Mouse (Mus musculus): ENCODE results near the gene Ccdc137. TPM values are rescaled to one million over a fixed set of nuclear protein-coding genes. Genes with fewer than 3 reads are reported as not detected.
A peak's percentile ranks its signal among the peaks of the same experiment; 100 is the strongest.

Ccdc137 gene
- total and polyA plus RNA-seq, 3 experiments, result 32.4 to 44.7 (median 42.8) TPM

GRCm38 (mm10) chr11:120493351-120493750 lies 35.4 kb downstream of the Ccdc137 start:
- DNase-seq (ENCODE audit: low spot score), result no peak
- Histone ChIP-seq H3K27me3 (ENCODE audit: insufficient read depth, low read length) (no peaks in the 10 kb centered on the region), H3K4me3 (ENCODE audit: low read depth, low read length) (peak overlapping the region; percentile 88; the same call in 1 of the 2 replicates), H3K36me3 (replicated peaks) (peaks cover 84% of the 10 kb centered on the region), H3K4me1 (ENCODE audit: insufficient read depth, low read depth, low read length) (peaks cover 58% of the 10 kb centered on the region), H3K9me3 (replicated peaks) (no peaks in the 10 kb centered on the region)
- no peak for TF ChIP-seq TAL1 (conservative IDR thresholded peaks at IDR 0.05; ENCODE audit: low read depth, low read length)
- no peak for TF ChIP-seq CTCF (IDR thresholded peaks at IDR 0.05; ENCODE audit: low read depth, low read length)
- no peak for TF ChIP-seq POLR2AphosphoS5 (IDR thresholded peaks at IDR 0.05; ENCODE audit: insufficient replicate concordance, low read depth, low read length)
- no peak for TF ChIP-seq GATA2 (IDR thresholded peaks at IDR 0.05; ENCODE audit: borderline replicate concordance, low read depth, low read length)
- TF ChIP-seq GATA1 (IDR thresholded peaks at IDR 0.05; ENCODE audit: borderline replicate concordance, low read length), result no peak
- ATAC-seq (ENCODE audit: extremely low read depth, insufficient number of reproducible peaks, low FRiP score, poor library complexity, severe bottlenecking), result no peak

- no peak for DNase-seq (ENCODE audit: low spot score)
- H3K4me3 ChIP-seq (ENCODE audit: low read depth, low read length), result no peak overlapping the region
- TF ChIP-seq TAL1 (conservative IDR thresholded peaks at IDR 0.05; ENCODE audit: low read depth, low read length) (no peak), GATA2 (IDR thresholded peaks at IDR 0.05; ENCODE audit: borderline replicate concordance, low read depth, low read length) (no peak), CTCF (IDR thresholded peaks at IDR 0.05; ENCODE audit: low read depth, low read length) (no peak), POLR2AphosphoS5 (IDR thresholded peaks at IDR 0.05; ENCODE audit: insufficient replicate concordance, low read depth, low read length) (no peak), GATA1 (IDR thresholded peaks at IDR 0.05; ENCODE audit: borderline replicate concordance, low read length) (no peak)
- no peak for ATAC-seq (ENCODE audit: extremely low read depth, insufficient number of reproducible peaks, low FRiP score, poor library complexity, severe bottlenecking)
- H3K36me3 ChIP-seq (replicated peaks), result peaks cover 84% of the 10 kb centered on the region
- H3K27me3 ChIP-seq (ENCODE audit: insufficient read depth, low read length), result no peaks in the 10 kb centered on the region
- no peaks in the 10 kb centered on the region for H3K9me3 ChIP-seq (replicated peaks)
- H3K4me1 ChIP-seq (ENCODE audit: insufficient read depth, low read depth, low read length), result peaks cover 53% of the 10 kb centered on the region
Measured at GRCm38 (mm10) chr11:120493911-120494310, 36.0 kb downstream of the Ccdc137 start.

GRCm38 (mm10) chr11:120497436-120497835 lies 39.5 kb downstream of the Ccdc137 start:
- ATAC-seq (ENCODE audit: extremely low read depth, insufficient number of reproducible peaks, low FRiP score, poor library complexity, severe bottlenecking) (no peak), DNase-seq (ENCODE audit: low spot score) (no peak)
- TF ChIP-seq CTCF (IDR thresholded peaks at IDR 0.05; ENCODE audit: low read depth, low read length) (no peak), TAL1 (conservative IDR thresholded peaks at IDR 0.05; ENCODE audit: low read depth, low read length) (no peak), GATA1 (IDR thresholded peaks at IDR 0.05; ENCODE audit: borderline replicate concordance, low read length) (no peak), POLR2AphosphoS5 (IDR thresholded peaks at IDR 0.05; ENCODE audit: insufficient replicate concordance, low read depth, low read length) (no peak), GATA2 (IDR thresholded peaks at IDR 0.05; ENCODE audit: borderline replicate concordance, low read depth, low read length) (no peak)
- Histone ChIP-seq H3K4me1 (ENCODE audit: insufficient read depth, low read depth, low read length) (peaks cover 33% of the 10 kb centered on the region), H3K36me3 (replicated peaks) (peaks cover 72% of the 10 kb centered on the region), H3K27me3 (ENCODE audit: insufficient read depth, low read length) (peaks cover 8% of the 10 kb centered on the region; the same call in 1 of the 2 replicates), H3K4me3 (ENCODE audit: low read depth, low read length) (no peak overlapping the region), H3K9me3 (replicated peaks) (no peaks in the 10 kb centered on the region)

- no peak for TF ChIP-seq GATA1 (IDR thresholded peaks at IDR 0.05; ENCODE audit: borderline replicate concordance, low read length)
- TF ChIP-seq CTCF (IDR thresholded peaks at IDR 0.05; ENCODE audit: low read depth, low read length), result no peak
- TF ChIP-seq TAL1 (conservative IDR thresholded peaks at IDR 0.05; ENCODE audit: low read depth, low read length), result no peak
- TF ChIP-seq POLR2AphosphoS5 (IDR thresholded peaks at IDR 0.05; ENCODE audit: insufficient replicate concordance, low read depth, low read length), result no peak
- no peak for TF ChIP-seq GATA2 (IDR thresholded peaks at IDR 0.05; ENCODE audit: borderline replicate concordance, low read depth, low read length)
- H3K36me3 ChIP-seq (replicated peaks), result peaks cover 68% of the 10 kb centered on the region
- peaks cover 13% of the 10 kb centered on the region; the same call in 1 of the 2 replicates for H3K27me3 ChIP-seq (ENCODE audit: insufficient read depth, low read length)
- peaks cover 26% of the 10 kb centered on the region for H3K4me1 ChIP-seq (ENCODE audit: insufficient read depth, low read depth, low read length)
- ATAC-seq (ENCODE audit: extremely low read depth, insufficient number of reproducible peaks, low FRiP score, poor library complexity, severe bottlenecking) (no peak), DNase-seq (ENCODE audit: low spot score) (no peak)
- no peaks in the 10 kb centered on the region for H3K9me3 ChIP-seq (replicated peaks)
- no peak overlapping the region for H3K4me3 ChIP-seq (ENCODE audit: low read depth, low read length)
Measured at GRCm38 (mm10) chr11:120498226-120498625, 40.3 kb downstream of the Ccdc137 start.

GRCm38 (mm10) chr11:120498891-120499290 lies 41.0 kb downstream of the Ccdc137 start:
- ATAC-seq (ENCODE audit: extremely low read depth, insufficient number of reproducible peaks, low FRiP score, poor library complexity, severe bottlenecking), result no peak

GRCm38 (mm10) chr11:120499894-120500293 lies 42.0 kb downstream of the Ccdc137 start:
- TF ChIP-seq TAL1 (conservative IDR thresholded peaks at IDR 0.05; ENCODE audit: low read depth, low read length) (no peak), GATA1 (IDR thresholded peaks at IDR 0.05; ENCODE audit: borderline replicate concordance, low read length) (no peak), GATA2 (IDR thresholded peaks at IDR 0.05; ENCODE audit: borderline replicate concordance, low read depth, low read length) (no peak), POLR2AphosphoS5 (IDR thresholded peaks at IDR 0.05; ENCODE audit: insufficient replicate concordance, low read depth, low read length) (no peak), CTCF (IDR thresholded peaks at IDR 0.05; ENCODE audit: low read depth, low read length) (no peak)
- Histone ChIP-seq H3K4me1 (ENCODE audit: insufficient read depth, low read depth, low read length) (peaks cover 14% of the 10 kb centered on the region), H3K27me3 (ENCODE audit: insufficient read depth, low read length) (peaks cover 21% of the 10 kb centered on the region), H3K9me3 (replicated peaks) (no peaks in the 10 kb centered on the region), H3K4me3 (ENCODE audit: low read depth, low read length) (no peak overlapping the region), H3K36me3 (replicated peaks) (peaks cover 51% of the 10 kb centered on the region)
- DNase-seq (ENCODE audit: low spot score) (no peak), ATAC-seq (ENCODE audit: extremely low read depth, insufficient number of reproducible peaks, low FRiP score, poor library complexity, severe bottlenecking) (no peak)

More at GRCm38 (mm10) chr11:120498891-120499290, 41.0 kb downstream of the Ccdc137 start:
- peaks cover 18% of the 10 kb centered on the region; the same call in 1 of the 2 replicates for H3K27me3 ChIP-seq (ENCODE audit: insufficient read depth, low read length)
- TF ChIP-seq GATA1 (IDR thresholded peaks at IDR 0.05; ENCODE audit: borderline replicate concordance, low read length) (no peak), GATA2 (IDR thresholded peaks at IDR 0.05; ENCODE audit: borderline replicate concordance, low read depth, low read length) (no peak), TAL1 (conservative IDR thresholded peaks at IDR 0.05; ENCODE audit: low read depth, low read length) (no peak), CTCF (IDR thresholded peaks at IDR 0.05; ENCODE audit: low read depth, low read length) (no peak), POLR2AphosphoS5 (IDR thresholded peaks at IDR 0.05; ENCODE audit: insufficient replicate concordance, low read depth, low read length) (no peak)
- no peaks in the 10 kb centered on the region for H3K9me3 ChIP-seq (replicated peaks)
- H3K4me1 ChIP-seq (ENCODE audit: insufficient read depth, low read depth, low read length), result peaks cover 19% of the 10 kb centered on the region
- no peak overlapping the region for H3K4me3 ChIP-seq (ENCODE audit: low read depth, low read length)
- no peak for DNase-seq (ENCODE audit: low spot score)
- peaks cover 61% of the 10 kb centered on the region for H3K36me3 ChIP-seq (replicated peaks)
